Mouse (Mus musculus) liver, postnatal 0 days (tissue): ENCODE data around the gene Tnik.

Experiments
- CTCF ChIP-seq: sonication (generic); IDR thresholded peaks from 2 replicates; pipeline ENCODE4 v1.5.1; 2016; ENCODE audit warnings: antibody characterized with exemption, low read depth
- EP300 ChIP-seq: IDR thresholded peaks from 2 replicates; pipeline ENCODE4 v1.6.1; 2016; ENCODE audit warnings: antibody characterized with exemption, low read depth, mild to moderate bottlenecking

DNA sequence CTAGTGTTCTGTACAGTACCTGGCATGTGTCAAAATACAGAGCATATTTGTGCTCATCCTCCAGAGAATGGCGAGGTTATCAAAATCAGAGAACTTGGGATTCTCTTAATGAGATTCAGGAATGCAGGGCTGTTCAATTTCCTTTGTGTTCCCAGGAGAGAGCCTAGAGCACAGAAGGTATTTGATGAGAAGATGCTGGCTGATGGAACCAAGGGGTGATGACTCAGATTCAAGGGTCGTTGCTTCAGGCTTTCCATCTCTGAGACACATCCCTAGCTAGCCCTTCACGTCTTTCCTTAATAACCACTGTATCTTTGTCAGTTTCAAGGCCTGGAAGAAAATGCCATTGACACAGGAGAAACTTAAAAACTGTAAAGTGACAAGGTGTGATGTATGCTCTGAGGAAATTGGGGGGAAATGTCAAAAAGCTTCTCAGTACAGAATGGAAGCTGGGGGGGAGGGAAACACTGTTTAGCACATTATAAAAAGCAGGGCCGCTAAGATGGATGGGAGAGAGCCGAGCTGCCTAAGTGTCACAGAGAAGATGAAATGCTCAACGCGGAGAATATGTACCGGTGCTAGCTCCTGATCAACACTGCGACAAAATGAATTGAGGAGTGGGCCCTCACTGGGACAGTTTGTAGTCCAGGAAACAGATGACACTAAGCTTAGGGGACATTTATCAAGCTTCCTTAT is 380.4 kb downstream of the Tnik start:
- TF ChIP-seq CTCF, result no peak
- no peak for TF ChIP-seq EP300
